Mouse (Mus musculus) midbrain, embryonic 16.5 days (tissue): Measurements from ENCODE around the gene Ttc30b. TPM values are rescaled to one million over a fixed set of nuclear protein-coding genes. Genes with fewer than 3 reads are reported as not detected.
"Not testable (repeated sequence)": the region's sequence is repeated elsewhere in the genome, so short reads cannot be mapped to it uniquely, and the experiment has no call there.

Source experiments
- ATAC-seq: fragments of 200-750 bp; cut with Nextera tagmentation; 2 replicates; pipeline ENCODE4 v1.8.0; 2017; ENCODE audit warnings: moderate TSS enrichment
- H3K27ac ChIP-seq: fragments of 300-500 bp; sonication (generic); 2 replicates; pipeline ENCODE4 v1.5.1; 2014; ENCODE audit warnings: mild to moderate bottlenecking, low read length, mixed read lengths
- H3K27me3 ChIP-seq: fragments of 300-500 bp; sonication (generic); 2 replicates; pipeline ENCODE4 v1.6.1; 2014; ENCODE audit warnings: low read depth, low read length, mixed read lengths; ENCODE audit not compliant: control insufficient read depth, insufficient read depth
- H3K36me3 ChIP-seq: fragments of 300-500 bp; sonication (generic); 2 replicates; pipeline ENCODE4 v1.6.1; 2014; ENCODE audit warnings: mild to moderate bottlenecking, low read length, moderate library complexity, mixed read lengths; ENCODE audit not compliant: control insufficient read depth, insufficient read depth
- H3K4me1 ChIP-seq: fragments of 300-500 bp; sonication (generic); 2 replicates; pipeline ENCODE4 v1.6.1; 2014; ENCODE audit warnings: mild to moderate bottlenecking, low read length, mixed read lengths; ENCODE audit not compliant: control insufficient read depth, insufficient read depth
- H3K4me2 ChIP-seq: fragments of 300-500 bp; sonication (generic); 2 replicates; pipeline ENCODE4 v1.6.1; 2014; ENCODE audit warnings: mild to moderate bottlenecking, low read length, mixed read lengths
- H3K4me3 ChIP-seq: fragments of 300-500 bp; sonication (generic); 2 replicates; pipeline ENCODE4 v1.5.1; 2014; ENCODE audit warnings: low read depth, mild to moderate bottlenecking, low read length, moderate library complexity, mixed read lengths
- H3K9ac ChIP-seq: fragments of 300-500 bp; sonication (generic); 2 replicates; pipeline ENCODE4 v1.6.1; 2014; ENCODE audit warnings: low read depth, low read length, mixed read lengths
- H3K9me3 ChIP-seq: fragments of 300-500 bp; sonication (generic); replicated peaks from 2 replicates; pipeline ENCODE4 v1.6.1; 2014; ENCODE audit warnings: mild to moderate bottlenecking, low read length, mixed read lengths; ENCODE audit not compliant: control insufficient read depth, poor library complexity, severe bottlenecking
- WGBS: fragments of 180-500 bp; shearing (Covaris S2); extraction: QIAGEN DNeasy Blood & Tissue Kit; methylation state at CpG from one replicate; pipeline ENCODE4 v1.1.7; 2014; 5-methylcytosine and 5-hydroxymethylcytosine counted together
- polyA plus RNA-seq: library from polyadenylated mRNA; unstranded; fragments of >200 nt; fragmentation: Nextera tagmentation; extraction: Ambion mirVana; gene quantifications from 2 replicates; pipeline ENCODE4 v1.2.1, GENCODE M21; 2015

Gene Ttc30b
- polyA plus RNA-seq, 1 experiment from 2014 or later: 22.7 TPM

GRCm38 (mm10) chr2:75959850-75960365 lies 21.5 kb upstream of the Ttc30b start:
- Histone ChIP-seq H3K4me2 (peak overlapping the region; percentile 48), H3K9me3 (no peaks in the 10 kb centered on the region), H3K36me3 (no peaks in the 10 kb centered on the region), H3K27ac (peak overlapping the region; percentile 40; the same call in 1 of the 2 replicates), H3K27me3 (no peaks in the 10 kb centered on the region), H3K4me1 (peaks cover 20% of the 10 kb centered on the region), H3K9ac (peak overlapping the region; percentile 40), H3K4me3 (peak overlapping the region; percentile 9; the same call in 1 of the 2 replicates)
- ATAC-seq: peak; percentile 73; the same call in 1 of the 2 replicates
- WGBS: 7% methylated on average over 15 of the region's 15 CpGs

GRCm38 (mm10) chr2:75959183-75959849 lies 20.9 kb upstream of the Ttc30b start:
- H3K4me2 ChIP-seq: peak overlapping the region; percentile 48
- H3K4me1 ChIP-seq: peaks cover 15% of the 10 kb centered on the region
- H3K9me3 ChIP-seq: no peaks in the 10 kb centered on the region
- H3K36me3 ChIP-seq: no peaks in the 10 kb centered on the region
- peak overlapping the region; percentile 9; the same call in 1 of the 2 replicates for H3K4me3 ChIP-seq
- WGBS: 20% methylated on average over 18 of the region's 18 CpGs
- peak overlapping the region; percentile 40; the same call in 1 of the 2 replicates for H3K9ac ChIP-seq
- H3K27me3 ChIP-seq: no peaks in the 10 kb centered on the region
- ATAC-seq: peak; percentile 48; the same call in 1 of the 2 replicates
- H3K27ac ChIP-seq: peak overlapping the region; percentile 40; the same call in 1 of the 2 replicates

- H3K4me1 ChIP-seq: peaks cover 15% of the 10 kb centered on the region
- H3K27ac ChIP-seq: no peak overlapping the region
- H3K27me3 ChIP-seq: no peaks in the 10 kb centered on the region
- H3K9me3 ChIP-seq: no peaks in the 10 kb centered on the region
- H3K36me3 ChIP-seq: no peaks in the 10 kb centered on the region
- no peak for ATAC-seq
- H3K4me2 ChIP-seq: no peak overlapping the region
- no peak overlapping the region for H3K4me3 ChIP-seq
- 49% methylated on average over 14 of the region's 14 CpGs for WGBS
- H3K9ac ChIP-seq: no peak overlapping the region
These were observed 17.3 kb upstream of the Ttc30b start for GRCm38 (mm10) chr2:75955709-75956108.

GRCm38 (mm10) chr2:75953320-75953719 lies 14.9 kb upstream of the Ttc30b start:
- no peaks in the 10 kb centered on the region for H3K9me3 ChIP-seq
- H3K4me3 ChIP-seq: no peak overlapping the region
- no peaks in the 10 kb centered on the region for H3K27me3 ChIP-seq
- H3K9ac ChIP-seq: no peak overlapping the region
- H3K36me3 ChIP-seq: no peaks in the 10 kb centered on the region
- 90% methylated on average over 5 of the region's 5 CpGs for WGBS
- ATAC-seq: no peak
- H3K4me1 ChIP-seq: no peaks in the 10 kb centered on the region
- no peak overlapping the region for H3K4me2 ChIP-seq
- no peak overlapping the region for H3K27ac ChIP-seq

- Histone ChIP-seq H3K9ac (no peak overlapping the region), H3K4me1 (no peaks in the 10 kb centered on the region), H3K9me3 (no peaks in the 10 kb centered on the region), H3K4me2 (no peak overlapping the region), H3K27ac (no peak overlapping the region), H3K27me3 (no peaks in the 10 kb centered on the region), H3K36me3 (no peaks in the 10 kb centered on the region), H3K4me3 (no peak overlapping the region)
- WGBS: 93% methylated on average over 8 of the region's 8 CpGs
- no peak for ATAC-seq
These were observed 12.3 kb upstream of the Ttc30b start for GRCm38 (mm10) chr2:75950685-75951084.

GRCm38 (mm10) chr2:75937520-75938116 lies 767 bp downstream of the Ttc30b start:
- peak; percentile 29; the same call in 1 of the 2 replicates for ATAC-seq
- not testable (repeated sequence) for H3K27ac ChIP-seq

GRCm38 (mm10) chr2:75936685-75937084 lies 1.7 kb downstream of the Ttc30b start:
- H3K4me2 ChIP-seq, H3K4me3 ChIP-seq, ATAC-seq, H3K36me3 ChIP-seq, H3K27me3 ChIP-seq, H3K9ac ChIP-seq, H3K4me1 ChIP-seq, H3K9me3 ChIP-seq, H3K27ac ChIP-seq: not testable (repeated sequence)
- WGBS: 94% methylated on average over 2 of the region's 2 CpGs

More at GRCm38 (mm10) chr2:75937520-75938116, 767 bp downstream of the Ttc30b start:
- not testable (repeated sequence) for H3K4me1 ChIP-seq, H3K36me3 ChIP-seq, H3K9me3 ChIP-seq, H3K9ac ChIP-seq, H3K27me3 ChIP-seq
- WGBS: 72% methylated on average over 14 of the region's 17 CpGs
- Histone ChIP-seq H3K4me3 (peak overlapping the region; percentile 39), H3K4me2 (peak overlapping the region; percentile 62)

- H3K9ac ChIP-seq: 0 out of 2 replicates have a peak overlapping the region, but pooled peaks have one; percentile 14
- 55% methylated on average over 7 of the region's 7 CpGs for WGBS
- 0 out of 2 replicates have a peak, but pooled peaks cover 2% of the 10 kb centered on the region for H3K4me1 ChIP-seq
- no peak overlapping the region for H3K4me3 ChIP-seq
- no peaks in the 10 kb centered on the region for H3K9me3 ChIP-seq
- no peaks in the 10 kb centered on the region for H3K27me3 ChIP-seq
- H3K4me2 ChIP-seq: no peak overlapping the region
- ATAC-seq: no peak
- H3K27ac ChIP-seq: no peak overlapping the region
- H3K36me3 ChIP-seq: no peaks in the 10 kb centered on the region
These were observed 4.8 kb downstream of the Ttc30b start for GRCm38 (mm10) chr2:75933541-75933940.

- no peak overlapping the region for H3K27ac ChIP-seq
These were observed 7.4 kb downstream of the Ttc30b start for GRCm38 (mm10) chr2:75930941-75931340.

More at GRCm38 (mm10) chr2:75930941-75931340, 7.4 kb downstream of the Ttc30b start:
- Histone ChIP-seq H3K4me1 (no peaks in the 10 kb centered on the region), H3K4me3 (no peak overlapping the region), H3K27me3 (no peaks in the 10 kb centered on the region), H3K9ac (no peak overlapping the region), H3K9me3 (no peaks in the 10 kb centered on the region), H3K36me3 (no peaks in the 10 kb centered on the region; the same call in 1 of the 2 replicates), H3K4me2 (no peak overlapping the region)
- WGBS: 94% methylated on average over 2 of the region's 2 CpGs
- no peak for ATAC-seq
